Mouse (Mus musculus) ZHBTc4 (cell line): ENCODE data around the gene Gm27179.
"Not testable (repeated sequence)": the region's sequence is repeated elsewhere in the genome, so short reads cannot be mapped to it uniquely, and the experiment has no call there.

Experiments used
- DNase-seq: peaks from one replicate; pipeline ENCODE4 v3.0.0-alpha.2; 2011; ENCODE audit warnings: low read depth, low spot score

The Gm27179 gene

DNA sequence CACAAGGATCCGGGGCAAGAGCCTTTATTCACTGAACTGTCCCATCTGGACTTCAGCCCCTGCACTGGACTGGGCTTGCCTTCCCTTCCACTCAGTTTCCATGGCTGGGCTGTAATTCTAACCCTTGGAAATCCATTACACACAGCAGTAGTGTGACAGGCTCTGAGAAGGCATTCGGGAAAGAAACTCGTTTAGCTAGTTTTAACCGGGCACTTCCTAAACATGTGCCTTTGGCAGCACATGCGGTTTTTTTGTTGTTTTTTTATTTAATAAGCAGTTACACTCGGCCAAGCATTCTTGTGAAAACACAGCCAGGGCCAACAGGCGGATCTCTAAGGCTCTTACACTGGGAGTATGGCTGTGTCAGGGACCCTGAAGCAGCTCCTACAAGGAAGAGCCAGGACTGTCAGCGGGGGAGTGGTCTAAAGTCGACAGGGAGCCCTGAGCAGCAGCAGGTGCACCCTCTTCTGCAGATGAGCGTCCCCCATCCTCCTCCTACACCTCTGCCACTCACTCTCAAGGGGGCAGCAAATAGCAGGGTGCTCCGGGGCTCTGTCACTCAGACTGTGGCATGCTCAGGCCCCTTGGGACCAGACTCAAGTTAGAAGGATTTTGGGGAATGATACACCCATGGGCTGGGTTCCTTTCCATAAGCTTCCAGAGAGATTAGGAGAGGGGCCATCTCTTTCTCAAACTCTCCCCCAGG, 38.3 kb downstream of the Gm27179 start:
- DNase-seq: not testable (repeated sequence)

DNA sequence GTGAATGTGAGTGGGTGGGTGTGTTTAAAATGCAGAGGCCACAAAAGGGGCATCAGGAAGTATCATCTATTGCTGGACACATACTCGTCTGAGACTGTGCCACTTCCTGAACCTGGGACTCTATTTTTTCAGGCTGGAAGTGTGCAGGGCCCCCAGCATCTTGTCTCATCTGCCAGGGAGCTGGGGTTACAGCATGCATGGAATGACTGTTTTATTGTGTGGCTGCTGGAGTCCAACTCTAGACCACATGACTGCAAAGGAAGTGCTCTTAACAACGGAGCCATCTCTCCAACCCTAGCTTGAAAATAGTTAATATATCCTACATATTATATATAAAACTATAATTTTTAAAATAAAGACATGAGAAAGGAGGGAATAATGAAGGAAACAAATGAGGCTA, 39.0 kb downstream of the Gm27179 start:
- DNase-seq: not testable (repeated sequence)

DNA sequence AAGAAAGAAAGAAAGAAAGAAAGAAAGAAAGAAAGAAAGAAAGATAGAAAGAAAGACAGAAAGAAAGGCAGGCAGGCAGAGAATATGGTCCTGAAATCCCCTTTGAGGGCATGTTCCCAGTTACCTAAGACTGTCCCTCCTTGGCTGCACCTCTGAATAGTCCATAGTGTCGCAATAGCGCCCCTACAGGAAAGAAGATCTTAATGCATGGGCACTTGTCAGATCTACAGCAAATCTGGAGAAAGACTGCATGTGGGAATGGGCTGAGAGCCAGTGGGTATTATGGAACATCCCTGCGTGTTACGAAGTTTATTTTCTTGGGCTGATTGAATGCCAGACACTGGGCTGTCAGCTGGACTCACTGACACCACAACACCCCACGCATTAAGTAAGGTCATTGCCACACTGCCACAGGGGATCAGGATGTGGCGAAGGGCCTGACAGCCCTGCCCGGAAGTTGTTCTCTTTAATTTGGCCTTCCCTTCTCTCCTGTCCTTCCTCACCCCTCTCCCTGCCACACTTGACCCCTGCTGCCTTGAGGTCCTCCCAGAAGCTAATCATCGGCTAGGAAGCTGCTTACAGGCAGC, 42.1 kb downstream of the Gm27179 start:
- not testable (repeated sequence) for DNase-seq

- not testable (repeated sequence) for DNase-seq
Measured at GRCm38 (mm10) chr14:69467612-69468366, 44.6 kb downstream of the Gm27179 start.

- not testable (repeated sequence) for DNase-seq
Measured at GRCm38 (mm10) chr14:69464465-69464864, 47.9 kb downstream of the Gm27179 start.
